Mouse (Mus musculus) right cerebral cortex, postnatal 4 days (tissue): ENCODE results near the gene Sirt7.

Experiments
- DNase-seq: peaks from one replicate; pipeline ENCODE4 v3.0.0-alpha.2; 2022

Gene Sirt7

DNA sequence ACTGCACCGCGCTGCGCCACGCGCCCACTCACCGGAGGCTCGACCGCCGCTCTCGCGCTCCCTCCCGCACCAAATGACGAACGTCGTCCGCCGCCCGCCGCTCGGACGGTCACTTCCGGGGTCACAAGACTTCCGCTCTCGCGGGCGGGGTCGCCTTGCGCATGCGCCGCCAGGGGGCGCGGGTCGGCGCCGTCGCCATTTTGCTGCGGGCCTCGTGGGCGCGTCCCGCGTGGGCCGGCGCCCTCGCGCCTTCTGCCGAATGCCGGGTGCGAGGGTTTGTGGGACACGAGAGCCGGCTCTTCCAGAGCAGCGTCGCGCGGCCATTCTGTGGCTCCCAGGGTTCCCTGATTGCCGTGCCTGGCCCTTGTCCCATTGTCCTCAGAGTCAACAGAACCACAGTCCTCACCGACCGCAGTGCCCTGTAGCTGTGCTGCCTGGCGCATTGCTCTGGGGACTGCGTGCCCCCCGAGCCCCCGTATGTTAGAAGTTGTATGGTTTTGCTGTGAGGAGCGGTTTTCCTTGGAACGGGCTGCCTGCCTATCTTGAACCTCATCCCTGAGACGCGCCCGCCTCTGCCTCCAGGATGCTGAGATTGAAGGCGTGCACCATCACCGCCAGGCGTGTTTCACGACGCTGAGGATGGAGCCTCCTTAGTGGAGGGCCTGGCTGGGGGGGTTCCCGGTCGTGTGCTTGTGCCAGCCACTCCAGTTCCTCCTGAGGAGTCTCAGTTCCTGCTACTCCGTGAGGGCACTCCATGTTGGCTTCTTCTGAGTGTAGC is 43.4 kb downstream of the Sirt7 start, which contains the start of gene Arhgdia:
Gene Arhgdia, minus strand, starts transcription at position 135 of the 778 bp plus-strand sequence.
- peak; percentile 90 for DNase-seq

DNA sequence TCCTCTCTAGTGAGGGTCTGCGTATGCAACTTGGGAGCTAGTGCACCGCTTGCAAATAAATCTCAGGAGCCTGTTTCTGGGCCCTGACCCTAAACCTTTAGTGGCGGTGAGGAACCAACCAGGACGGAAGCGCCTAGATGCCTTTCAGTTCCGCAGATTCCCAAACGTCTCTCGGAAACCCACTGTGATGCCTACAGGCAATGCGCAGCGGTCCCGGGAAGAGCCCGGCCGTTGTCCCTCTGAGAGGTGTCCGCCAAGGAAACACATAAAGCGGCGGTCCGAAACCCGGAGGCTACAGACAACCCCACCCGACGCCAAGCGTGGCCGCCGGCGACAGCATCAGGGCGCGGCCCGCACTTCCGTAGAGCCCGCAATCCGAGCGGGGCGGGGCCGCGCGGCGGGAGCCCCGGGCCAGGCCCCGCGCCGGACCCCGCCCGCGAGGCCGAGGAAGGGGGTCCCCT is 44.1 kb downstream of the Sirt7 start:
- DNase-seq, result peak; percentile 42

DNA sequence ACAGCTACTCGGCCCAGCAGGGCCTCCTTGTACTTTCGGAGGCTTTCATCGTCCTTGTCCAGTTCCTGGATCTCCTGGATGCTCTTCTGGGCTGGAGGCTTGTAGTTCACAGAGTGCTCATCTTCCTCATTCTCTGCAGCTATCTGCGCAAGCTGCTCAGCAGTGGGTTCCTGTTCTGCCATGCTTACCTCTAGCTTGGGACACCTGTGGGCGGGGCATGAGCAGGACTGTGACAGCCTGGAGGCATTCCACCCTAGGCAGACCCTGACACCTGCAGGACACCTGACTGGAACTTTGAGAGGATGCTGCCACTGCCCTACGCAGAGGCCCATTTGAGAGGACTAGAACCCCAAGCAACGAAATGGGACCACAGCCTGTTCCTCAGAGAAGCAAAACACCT is 44.9 kb downstream of the Sirt7 start:
- DNase-seq, result no peak

DNA sequence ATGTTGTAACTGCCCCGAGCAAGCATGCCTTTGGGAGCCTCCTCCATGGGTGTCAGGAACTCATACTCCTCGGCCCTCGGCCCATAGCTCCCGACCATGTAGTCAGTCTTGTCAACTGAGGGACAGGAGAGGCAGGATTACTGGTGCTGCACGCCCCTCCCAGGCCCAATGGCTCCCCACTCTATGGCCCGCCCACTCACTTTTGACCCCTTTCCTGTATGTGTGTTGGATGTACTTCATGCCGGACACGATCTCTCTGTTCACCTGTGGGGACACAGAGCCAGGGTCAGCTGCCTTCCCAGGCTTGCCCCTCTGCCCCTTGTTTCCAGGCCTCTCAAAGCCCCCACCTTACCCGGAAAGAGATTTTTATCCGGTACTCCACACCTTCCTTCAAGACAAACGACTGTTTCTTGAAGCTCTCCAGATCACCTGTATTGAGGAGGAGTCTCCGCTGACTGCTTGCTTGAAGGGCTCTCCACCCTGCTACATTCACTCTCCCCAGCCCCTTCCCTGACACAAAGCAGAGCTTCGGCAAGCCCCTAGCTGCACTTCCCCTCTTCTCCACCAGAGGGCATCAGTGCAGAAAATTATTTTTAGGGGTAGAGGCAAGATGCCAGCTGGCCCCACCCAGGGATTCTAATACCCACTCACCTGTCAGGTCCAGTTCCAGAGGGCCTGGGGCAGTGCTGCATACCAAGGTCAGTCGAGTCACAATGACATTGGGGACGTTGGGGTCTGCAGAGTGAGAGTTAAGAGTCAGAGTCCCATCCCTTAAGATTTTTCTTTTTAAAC is 45.5 kb downstream of the Sirt7 start:
- DNase-seq, result peak; percentile 83

DNA sequence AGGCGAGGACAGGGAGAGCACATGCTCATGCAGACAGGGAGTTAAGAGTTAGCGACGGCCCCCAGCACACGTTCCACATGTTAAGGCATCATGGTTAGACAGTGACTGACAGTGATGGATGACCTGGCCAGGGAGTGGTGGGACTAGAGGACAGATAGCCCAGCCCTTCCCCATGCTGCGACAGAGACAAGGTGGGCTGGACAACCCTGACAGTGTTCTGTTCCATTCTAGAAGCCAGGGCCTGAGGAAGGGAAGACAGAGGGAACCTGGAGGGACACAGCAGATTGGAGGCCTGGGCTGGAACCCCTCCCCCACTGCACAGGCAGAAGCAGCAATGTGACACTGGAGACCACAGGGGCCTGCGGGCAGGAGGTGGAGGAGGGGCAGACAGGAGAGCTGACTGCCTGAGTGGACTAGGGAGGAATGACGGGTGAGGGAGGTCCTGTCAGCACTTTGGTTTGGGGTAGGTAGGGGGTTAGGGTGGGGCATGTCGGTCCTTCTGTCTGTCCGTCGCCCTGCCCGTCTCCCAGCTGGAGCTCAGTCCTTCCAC is 46.3 kb downstream of the Sirt7 start:
- no peak for DNase-seq

DNA sequence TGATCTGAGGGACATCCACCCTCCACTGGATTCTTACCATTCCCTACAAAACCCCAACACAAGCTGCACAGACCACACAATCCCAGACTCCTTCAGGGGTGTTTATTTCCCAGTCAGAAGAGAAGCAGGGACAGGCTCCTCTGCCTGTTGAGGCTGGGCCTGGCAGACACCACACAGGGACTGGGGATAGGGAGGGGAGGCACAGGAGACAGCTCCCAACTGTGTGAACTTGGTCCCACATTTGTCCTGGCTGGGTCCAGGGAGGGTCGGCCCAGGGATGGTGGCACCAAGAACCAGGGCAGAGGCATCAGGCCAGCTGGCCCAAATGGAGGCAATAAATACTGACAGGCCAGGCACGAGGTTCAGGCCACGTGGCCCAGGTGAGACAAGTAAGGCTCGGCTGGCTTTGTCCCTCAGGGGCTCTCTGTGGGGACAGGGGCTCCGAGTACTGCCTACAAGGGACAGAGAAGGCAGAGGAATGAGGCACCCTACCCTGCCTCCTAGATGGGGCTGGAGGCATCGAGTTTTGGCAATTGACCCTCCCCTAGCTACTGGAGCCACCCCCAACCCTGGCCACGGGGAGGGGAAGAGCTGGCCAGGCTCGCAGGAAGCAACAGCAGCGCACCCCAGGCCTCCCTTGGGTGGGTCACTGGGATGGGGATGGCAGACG is 46.9 kb downstream of the Sirt7 start:
- DNase-seq, result no peak

DNA sequence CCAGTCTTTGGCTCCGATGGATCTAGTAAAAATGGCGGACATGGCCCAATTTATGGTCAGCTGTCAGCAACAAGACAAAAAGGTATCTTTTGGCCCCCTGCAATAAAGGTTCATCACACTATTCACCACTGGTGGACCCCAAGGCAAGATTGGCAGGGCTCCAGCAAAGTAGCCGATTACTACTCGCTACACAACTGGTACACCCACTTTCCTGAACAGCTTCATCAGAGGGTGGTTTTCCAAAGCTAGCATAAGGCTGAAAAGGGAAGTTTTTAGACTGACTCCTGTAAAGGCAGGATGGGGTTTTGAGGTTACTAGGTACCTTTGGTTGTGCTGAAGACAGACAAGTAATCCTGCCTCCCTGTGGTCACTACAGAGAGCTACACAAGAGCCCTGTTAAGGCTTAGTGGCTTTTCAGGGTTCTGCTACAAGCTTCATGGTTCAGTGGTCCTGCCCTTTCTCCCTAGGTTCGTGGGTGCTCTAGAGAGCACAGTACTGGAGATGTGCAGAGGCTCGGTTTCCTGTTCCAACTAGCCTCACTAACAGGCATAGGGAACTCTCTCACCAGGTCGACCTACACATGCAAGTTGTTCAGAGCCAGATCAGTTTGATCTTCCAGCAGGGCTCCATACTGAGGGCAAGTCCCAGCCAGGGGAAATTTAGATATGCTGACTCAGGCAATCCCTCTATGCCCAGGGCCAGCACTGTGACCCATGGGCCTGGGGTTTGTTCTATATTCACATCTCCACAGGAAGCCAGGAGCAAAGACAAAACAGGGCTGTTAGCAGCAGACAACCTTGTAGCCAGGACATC is 47.6 kb downstream of the Sirt7 start:
- peak; percentile 42 for DNase-seq

DNA sequence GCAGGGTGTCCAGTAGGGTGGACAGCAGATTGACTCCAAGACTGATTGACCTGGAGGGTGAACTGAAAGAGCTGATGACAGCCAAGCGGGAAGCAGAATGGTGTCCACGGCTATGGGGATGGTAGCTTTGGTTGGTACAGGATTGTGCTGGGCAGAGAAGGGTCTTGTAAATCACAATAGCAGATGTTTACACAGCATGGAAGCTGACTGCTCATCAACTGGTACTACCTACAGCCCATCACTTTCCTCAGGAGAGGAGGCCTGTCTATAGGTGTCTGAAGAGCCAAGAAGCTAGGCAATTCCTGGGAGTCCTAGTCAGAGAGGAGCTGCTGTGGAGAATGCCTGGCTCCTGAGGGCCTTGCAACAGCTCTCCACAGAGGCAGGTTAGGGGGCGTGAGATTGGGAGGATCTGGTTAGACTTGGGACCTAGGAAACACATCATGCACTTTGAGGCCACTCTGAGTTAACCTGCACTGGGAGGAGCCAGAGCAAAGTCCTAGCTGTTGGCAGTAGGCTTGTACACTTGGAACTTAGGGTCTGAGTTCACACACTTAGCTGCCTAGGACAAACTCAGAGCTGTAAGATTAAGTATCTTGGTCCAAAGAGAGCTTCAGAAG is 48.6 kb downstream of the Sirt7 start:
- DNase-seq, result no peak

DNA sequence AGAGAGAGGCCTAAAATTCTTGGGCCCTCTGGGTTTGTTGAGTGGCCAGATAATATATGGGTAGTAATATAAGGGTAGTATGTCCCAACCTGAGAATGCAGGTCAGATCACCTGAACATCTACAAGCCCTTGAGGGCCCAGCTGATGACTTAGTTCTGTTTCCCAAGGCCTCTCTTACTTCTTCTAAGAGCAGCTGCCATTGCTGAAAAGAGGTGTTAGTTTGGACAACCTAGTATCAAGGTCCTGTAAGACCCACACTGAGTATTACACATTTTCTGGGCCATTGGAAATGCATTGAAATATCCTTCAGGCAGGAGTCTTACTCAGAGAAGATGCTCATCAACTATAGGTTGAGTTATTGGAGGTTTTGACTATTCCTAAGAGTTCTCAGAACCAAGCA is 49.1 kb downstream of the Sirt7 start:
- DNase-seq, result no peak

DNA sequence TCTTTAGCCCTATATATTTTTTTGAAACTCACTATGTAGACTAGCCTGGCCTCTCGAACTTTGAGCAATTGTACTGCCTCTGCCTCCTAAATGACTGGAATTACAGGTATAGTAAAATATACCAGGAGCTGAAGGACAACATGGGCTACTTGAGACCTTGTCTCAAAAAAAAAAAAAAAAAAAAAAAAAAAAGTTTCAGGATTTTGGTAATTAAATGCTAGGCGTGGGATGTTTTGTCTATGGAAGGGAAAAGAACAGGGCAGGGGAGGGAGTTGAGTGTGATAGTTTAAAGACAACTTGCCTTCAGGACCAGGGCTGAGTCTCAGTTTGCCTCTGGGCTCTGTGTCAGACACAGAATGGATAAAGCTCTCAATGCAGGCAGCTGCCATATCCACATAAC is 50.0 kb downstream of the Sirt7 start:
- no peak for DNase-seq

DNA sequence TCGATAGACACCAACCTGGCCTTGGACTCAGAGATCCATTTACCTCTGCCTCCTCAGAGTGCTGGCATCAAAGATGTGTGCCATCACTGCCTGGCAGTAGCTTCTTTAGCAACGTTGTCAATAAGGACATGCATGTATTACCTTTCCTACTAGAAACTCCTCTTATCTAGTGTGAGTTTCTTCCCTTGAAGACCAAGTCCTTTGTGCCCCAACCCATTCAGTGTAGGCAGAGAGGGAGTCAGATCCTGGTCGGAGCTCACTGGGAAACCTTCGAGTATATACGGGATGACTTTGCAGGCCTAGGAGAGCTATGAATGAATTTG is 50.8 kb downstream of the Sirt7 start:
- DNase-seq, result no peak

DNA sequence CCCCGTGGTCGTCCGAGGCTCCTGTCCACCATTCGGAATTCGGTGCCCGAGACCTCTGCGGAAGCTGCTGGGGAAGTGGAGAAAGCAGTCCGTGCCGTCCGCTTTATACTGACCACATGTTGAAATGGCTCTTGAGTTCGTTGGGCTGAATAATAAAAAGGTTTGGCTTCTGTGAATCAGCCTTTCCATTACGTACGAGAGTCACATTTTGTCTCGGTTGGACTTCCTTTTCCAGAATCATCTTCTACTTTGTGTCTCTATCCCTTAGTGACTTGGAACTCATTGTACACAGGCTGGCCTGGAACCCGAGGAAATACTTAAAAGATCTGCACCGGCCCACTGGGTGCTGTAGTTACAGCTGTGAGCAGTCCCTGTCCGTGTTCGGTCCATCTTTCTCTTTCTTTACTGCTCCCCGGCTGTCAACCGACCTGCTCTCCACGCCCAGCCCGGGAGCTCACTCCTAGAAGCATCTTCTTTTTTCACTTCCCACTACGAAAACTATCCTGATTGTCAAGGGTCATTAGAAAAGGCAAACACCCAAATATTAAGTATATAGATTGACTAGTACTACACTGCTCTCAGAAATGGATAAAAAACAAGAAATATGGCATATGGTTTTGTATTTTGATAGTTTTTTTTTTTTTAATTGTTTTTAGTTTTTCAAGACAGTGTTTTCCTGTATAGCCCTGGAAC is 51.3 kb downstream of the Sirt7 start:
- no peak for DNase-seq

DNA sequence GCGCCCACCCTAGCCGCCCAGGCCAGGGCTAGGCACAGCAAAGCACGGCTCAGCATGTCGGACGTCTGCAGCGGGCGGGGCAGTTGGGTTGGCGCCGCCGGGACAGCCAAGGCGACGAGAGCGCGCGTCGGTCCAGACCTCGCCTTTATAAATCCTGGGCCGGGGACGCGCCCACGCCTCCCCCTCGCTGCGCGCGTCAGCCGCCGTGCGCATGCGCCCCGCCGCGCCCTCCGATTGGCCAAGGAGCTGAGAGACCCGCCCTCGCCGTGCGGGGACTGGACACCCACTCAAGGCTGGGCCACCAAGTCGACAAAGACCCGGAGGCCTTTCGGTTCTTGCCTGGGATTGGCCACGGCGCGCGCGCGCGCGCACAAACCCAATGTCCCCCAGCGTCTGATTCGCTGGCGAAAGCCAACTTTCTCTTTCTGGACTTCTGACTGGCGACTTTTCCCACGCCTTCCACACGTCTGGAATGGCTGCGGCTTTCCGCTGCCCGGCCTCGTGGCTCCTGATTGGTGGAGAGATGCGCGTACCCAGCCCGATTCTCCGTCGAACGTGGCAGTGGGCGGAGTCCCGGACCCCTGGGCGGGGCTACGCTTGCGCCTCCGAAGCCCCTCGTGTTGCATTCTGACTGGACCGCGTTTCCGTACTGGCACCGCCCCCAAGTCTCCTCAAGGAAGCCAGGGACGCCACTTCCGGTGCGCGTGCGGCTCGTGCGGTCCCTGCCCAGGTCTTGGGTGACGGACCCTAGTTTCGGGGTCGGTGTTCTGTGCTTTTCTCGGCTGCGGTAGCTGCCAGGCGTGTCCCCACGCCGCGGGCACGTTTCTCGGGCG is 52.1 kb downstream of the Sirt7 start, which contains the start of gene P4hb:
Gene P4hb, minus strand, starts transcription at position 502 of the 833 bp plus-strand sequence.
- peak; percentile 98 for DNase-seq

DNA sequence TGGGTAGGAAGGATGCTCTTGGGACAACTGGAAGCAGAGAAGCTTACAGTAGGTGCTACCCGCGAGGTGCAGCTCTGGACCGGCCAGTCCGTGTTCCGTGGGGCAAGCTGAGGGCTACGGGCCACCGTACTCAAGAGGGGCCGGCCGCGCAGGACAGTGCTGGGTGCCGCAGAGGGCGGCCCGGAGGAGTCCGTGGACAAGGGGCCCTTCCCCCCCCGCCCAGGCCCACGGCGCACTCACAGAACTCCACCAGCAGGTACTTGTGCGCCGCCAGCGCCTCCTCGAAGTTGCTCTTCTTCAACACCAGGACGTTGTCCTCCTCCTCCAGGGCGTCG is 52.7 kb downstream of the Sirt7 start:
- DNase-seq, result no peak

DNA sequence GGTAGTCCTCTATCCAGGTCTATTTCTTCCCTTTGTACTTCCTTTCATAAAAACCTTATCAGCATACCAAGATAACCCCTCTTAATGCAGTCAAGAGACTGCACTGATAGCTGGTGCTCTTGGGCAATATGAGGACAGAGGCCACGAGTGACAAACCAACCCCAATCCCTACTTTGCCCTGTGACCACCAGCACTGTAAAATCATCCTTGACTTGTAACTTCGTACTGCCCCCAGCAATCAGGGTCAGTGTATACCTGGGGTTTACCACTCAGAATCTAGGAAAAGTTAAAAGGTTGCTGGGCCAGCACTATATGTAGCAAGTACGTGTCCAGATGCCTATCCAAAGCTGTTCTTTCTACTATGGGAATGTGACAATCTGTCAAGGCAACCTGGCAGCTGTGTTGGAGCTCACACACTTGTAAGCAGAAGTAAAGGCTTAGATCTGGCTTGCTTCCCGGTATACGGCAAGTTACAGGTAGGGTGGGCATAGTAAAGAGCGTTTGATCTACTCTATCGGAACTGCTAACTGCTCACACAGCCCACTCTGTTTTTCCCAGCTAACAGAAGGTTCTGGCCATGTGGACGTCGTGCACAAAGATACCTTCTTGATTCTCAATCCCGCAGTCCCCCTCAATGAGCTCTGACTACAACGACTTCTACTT is 53.2 kb downstream of the Sirt7 start:
- DNase-seq, result no peak

DNA sequence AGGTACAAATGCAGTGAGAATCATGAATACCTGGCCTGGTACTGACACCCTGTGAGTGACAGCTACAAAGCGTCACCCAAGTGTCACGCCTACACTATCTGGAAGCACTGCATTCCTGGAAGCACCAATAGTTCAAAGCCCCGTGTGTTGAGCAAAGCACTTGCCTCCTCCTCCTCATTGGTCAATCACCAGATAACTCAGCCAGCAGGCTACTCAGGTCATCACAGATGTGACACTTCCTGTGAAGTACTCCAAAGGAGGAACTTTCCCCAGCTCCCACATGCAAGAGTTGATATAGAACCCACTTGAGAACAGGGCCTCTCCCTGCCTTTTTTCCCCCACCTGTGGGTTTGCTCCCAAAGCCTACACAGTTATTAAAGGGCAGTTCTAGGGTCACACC is 53.9 kb downstream of the Sirt7 start:
- DNase-seq, result no peak
